ENCODE assay signal across 8 mouse cellular contexts in the genomic region with DNA sequence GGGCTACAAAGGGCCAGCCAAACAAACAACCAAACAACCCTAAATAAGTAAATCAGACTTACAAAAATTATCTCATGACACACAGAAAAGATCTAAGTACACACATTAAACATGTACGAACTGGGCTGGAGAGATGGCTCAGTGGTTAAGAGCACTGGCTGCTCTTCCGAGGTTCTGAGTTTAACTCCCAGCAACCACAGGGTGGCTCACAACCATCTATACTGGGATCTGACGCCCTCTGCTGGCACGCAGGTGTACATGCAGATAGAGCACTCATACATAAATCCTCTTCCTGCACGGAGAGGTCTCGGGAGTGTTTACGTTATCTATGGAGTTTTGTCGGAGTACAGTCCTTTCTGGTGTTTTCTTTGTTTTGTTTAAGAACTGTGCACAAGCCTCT.
A peak's percentile ranks its signal among the peaks of the same experiment; 100 is the strongest.
DNase-seq lines count a peak whose midpoint lies in the region; ATAC-seq lines count a peak whose summit lies in the region.

No protein-coding gene starts in this region.

- ATAC-seq in kidney, embryonic 14.5 days (ENCODE audit: low FRiP score, low TSS enrichment): no peak

- DNase-seq in kidney, adult 11 months: peak; percentile 55
- peak; percentile 96 for DNase-seq in ES-CJ7 (ENCODE audit: low read depth, low spot score)
- DNase-seq in adrenal gland, adult 2 months: peak; percentile 64
- peak; percentile 66 to 80 for DNase-seq in kidney, adult 8-10 months
- peak; percentile 53 for DNase-seq in lung, postnatal 25 days (ENCODE audit: low spot score)
- peak; percentile 67 for DNase-seq in thymus, postnatal 25 days
- DNase-seq in layer of hippocampus, adult 9-11 months: no peak

- no peak overlapping the region for H3K9ac ChIP-seq in kidney, embryonic 14.5 days (ENCODE audit: low read depth, low read length)

- H3K27me3 ChIP-seq in kidney, embryonic 14.5 days (ENCODE audit: control insufficient read depth, insufficient read depth, low read length): no peaks in the 10 kb centered on the region

- H3K9me3 ChIP-seq in kidney, embryonic 14.5 days (ENCODE audit: control insufficient read depth, low read length): no peaks in the 10 kb centered on the region

- H3K4me3 ChIP-seq in kidney, embryonic 14.5 days (ENCODE audit: low read length): no peak overlapping the region

- 31% methylated on average over 8 of the region's 8 CpGs for WGBS in kidney, embryonic 14.5 days

- no peak overlapping the region for H3K27ac ChIP-seq in kidney, embryonic 14.5 days (ENCODE audit: low read depth, low read length)

- H3K4me2 ChIP-seq in kidney, embryonic 14.5 days (replicated peaks; ENCODE audit: low read depth, low read length): no peak overlapping the region

- H3K36me3 ChIP-seq in kidney, embryonic 14.5 days (ENCODE audit: control insufficient read depth, insufficient read depth, low read length): no peaks in the 10 kb centered on the region

- H3K4me1 ChIP-seq in kidney, embryonic 14.5 days (ENCODE audit: control insufficient read depth, insufficient read depth, low read length): peaks cover 7% of the 10 kb centered on the region
